ENCODE assay signal across 24 mouse cellular contexts in genomic region chr14:34516960-34517577, GRCm38 (mm10). TPM values are rescaled to one million over a fixed set of nuclear protein-coding genes. Genes with fewer than 3 reads are reported as not detected.
"Had no signal": no experiment of that assay in that cellular context is flagged by ENCODE, and none has a peak within 500 bp of the region (broad histone marks: within the 10 kb centered on the region; RNA-seq: fewer than 3 reads in every experiment).

No protein-coding gene starts in this region.

- DNase-seq: lung, adult 18-20 months; lung, embryonic 14.5 days; lung, postnatal 10 days; right cerebral cortex, postnatal 14 days; spleen, adult 18-20 months; thymus, adult 2 months; thymus, postnatal 25 days; thymus, postnatal 4 days had no signal

- H3K4me2 ChIP-seq: lung, embryonic 14.5 days; midbrain, embryonic 11.5 days; midbrain, embryonic 13.5 days; midbrain, embryonic 15.5 days; neural tube, embryonic 12.5 days had no signal

- H3K36me3 ChIP-seq: midbrain, embryonic 13.5 days; midbrain, embryonic 15.5 days; neural tube, embryonic 12.5 days had no signal

- H3K4me1 ChIP-seq: midbrain, embryonic 13.5 days; midbrain, embryonic 15.5 days; neural tube, embryonic 12.5 days had no signal

- H3K9me3 ChIP-seq: midbrain, embryonic 15.5 days; neural tube, embryonic 12.5 days had no signal

- H3K27ac ChIP-seq: macrophage; midbrain, embryonic 13.5 days; midbrain, embryonic 15.5 days; neural tube, embryonic 12.5 days had no signal

- H3K4me3 ChIP-seq: megakaryocyte, embryonic 14.5 days; midbrain, embryonic 13.5 days; midbrain, embryonic 15.5 days; neural tube, embryonic 12.5 days had no signal

- ATAC-seq: midbrain, embryonic 13.5 days; midbrain, embryonic 15.5 days had no signal

- H3K9ac ChIP-seq: lung, embryonic 14.5 days; midbrain, embryonic 13.5 days; midbrain, embryonic 15.5 days; neural tube, embryonic 12.5 days had no signal

- H3K27me3 ChIP-seq: midbrain, embryonic 13.5 days; midbrain, embryonic 15.5 days; neural tube, embryonic 12.5 days had no signal

RNA-seq across cellular contexts. Expression of gene 9230112D13Rik, which starts 5.5 kb away (rescaled TPM):
- total RNA-seq: megakaryocyte progenitor cell, adult 5-6 weeks; midbrain, postnatal 0 days; monocyte, adult 5-6 weeks; neutrophil, adult 5-6 weeks had no signal
- polyA plus RNA-seq: liver, embryonic 16.5 days; lung, embryonic 14.5 days; lung, embryonic 16.5 days; macrophage; midbrain, embryonic 11.5 days; midbrain, embryonic 13.5 days; midbrain, embryonic 15.5 days; midbrain, postnatal 0 days; neural tube, embryonic 12.5 days; neural tube, embryonic 14.5 days; stomach, embryonic 14.5 days; stomach, embryonic 16.5 days; testis, adult 2 months; thymus, adult 2 months had no signal
